Mouse (Mus musculus) hindbrain, postnatal 0 days (tissue): ENCODE data around the gene Gucd1. TPM values are rescaled to one million over a fixed set of nuclear protein-coding genes. Genes with fewer than 3 reads are reported as not detected.

ENCODE experiments used
- ATAC-seq: fragments of 200-750 bp; cut with Nextera tagmentation; 2 replicates; pipeline ENCODE4 v1.8.0; 2017; ENCODE audit warnings: mild to moderate bottlenecking, moderate TSS enrichment, moderate library complexity
- DNase-seq: peaks from one replicate; pipeline ENCODE4 v3.0.0-alpha.2; 2015; ENCODE audit warnings: low spot score
- H3K27ac ChIP-seq: fragments of 300-500 bp; sonication (generic); 2 replicates; pipeline ENCODE4 v1.5.1; 2014; ENCODE audit warnings: mild to moderate bottlenecking
- H3K27me3 ChIP-seq: fragments of 300-500 bp; sonication (generic); 2 replicates; pipeline ENCODE4 v1.6.1; 2014; ENCODE audit warnings: low read length, mixed read lengths; ENCODE audit not compliant: insufficient read depth
- H3K36me3 ChIP-seq: fragments of 300-500 bp; sonication (generic); 2 replicates; pipeline ENCODE4 v1.6.1; 2014; ENCODE audit warnings: low read length, mixed read lengths; ENCODE audit not compliant: insufficient read depth
- H3K4me1 ChIP-seq: fragments of 300-500 bp; sonication (generic); 2 replicates; pipeline ENCODE4 v1.6.1; 2014; ENCODE audit warnings: antibody characterized with exemption, low read length, mixed read lengths; ENCODE audit not compliant: insufficient read depth
- H3K4me2 ChIP-seq: fragments of 300-500 bp; sonication (generic); 2 replicates; pipeline ENCODE4 v1.6.1; 2014; ENCODE audit warnings: low read depth, mild to moderate bottlenecking, low read length, moderate library complexity, mixed read lengths
- H3K4me3 ChIP-seq: fragments of 300-500 bp; sonication (generic); 2 replicates; pipeline ENCODE4 v1.5.1; 2014; ENCODE audit warnings: low read length
- H3K9ac ChIP-seq: fragments of 300-500 bp; sonication (generic); replicated peaks from 2 replicates; pipeline ENCODE4 v1.6.1; 2014; ENCODE audit warnings: mild to moderate bottlenecking, low read length, moderate library complexity, mixed read lengths
- H3K9me3 ChIP-seq: fragments of 300-500 bp; sonication (generic); 2 replicates; pipeline ENCODE4 v1.6.1; 2016; ENCODE audit warnings: low read length, mixed read lengths
- CTCF ChIP-seq: IDR thresholded peaks from 2 replicates; pipeline ENCODE4 v1.5.1; 2016; ENCODE audit warnings: antibody characterized with exemption, control low read depth, low read depth
- WGBS: fragments of 180-500 bp; shearing (Covaris S2); extraction: QIAGEN DNeasy Blood & Tissue Kit; methylation state at CpG from one replicate; pipeline ENCODE4 v1.1.7; 2014; 5-methylcytosine and 5-hydroxymethylcytosine counted together
- polyA plus RNA-seq: library from polyadenylated mRNA; unstranded; fragments of >200 nt; fragmentation: Nextera tagmentation; extraction: Ambion mirVana; gene quantifications from 2 replicates; pipeline ENCODE4 v1.2.1, GENCODE M21; 2015
- total RNA-seq: library from RNA; depleted of rRNA; stranded (reverse); fragments of >200 nt; gene quantifications from 2 replicates; pipeline ENCODE4 v1.2.3, GENCODE M21; 2014

Gucd1 gene
- total and polyA plus RNA-seq, 2 experiments from 2014 or later, result 15.6 to 44.3 TPM

GRCm38 (mm10) chr10:75495921-75496320, 21.9 kb downstream of the Gucd1 start:
- Histone ChIP-seq H3K9ac (no peak overlapping the region), H3K9me3 (no peaks in the 10 kb centered on the region), H3K36me3 (no peaks in the 10 kb centered on the region), H3K27ac (no peak overlapping the region), H3K4me1 (no peaks in the 10 kb centered on the region), H3K4me2 (no peak overlapping the region), H3K4me3 (no peak overlapping the region), H3K27me3 (no peaks in the 10 kb centered on the region)
- ATAC-seq (no peak), DNase-seq (no peak)
- TF ChIP-seq CTCF, result no peak

- Histone ChIP-seq H3K27me3 (no peaks in the 10 kb centered on the region), H3K4me3 (no peak overlapping the region), H3K27ac (no peak overlapping the region), H3K9ac (no peak overlapping the region), H3K9me3 (no peaks in the 10 kb centered on the region), H3K4me2 (no peak overlapping the region), H3K4me1 (no peaks in the 10 kb centered on the region), H3K36me3 (no peaks in the 10 kb centered on the region)
- WGBS, result 74% methylated on average over 6 of the region's 6 CpGs
- DNase-seq (no peak), ATAC-seq (no peak)
- no peak for TF ChIP-seq CTCF
Observed at GRCm38 (mm10) chr10:75495304-75495703, 22.5 kb downstream of the Gucd1 start.

GRCm38 (mm10) chr10:75491936-75492262, 25.9 kb downstream of the Gucd1 start:
- no peak overlapping the region for H3K9ac ChIP-seq
- no peaks in the 10 kb centered on the region for H3K4me1 ChIP-seq
- 66% methylated on average over 2 of the region's 2 CpGs for WGBS
- no peak for DNase-seq
- no peak overlapping the region for H3K4me2 ChIP-seq
- H3K27ac ChIP-seq, result no peak overlapping the region
- no peaks in the 10 kb centered on the region for H3K27me3 ChIP-seq
- no peaks in the 10 kb centered on the region for H3K36me3 ChIP-seq
- TF ChIP-seq CTCF, result no peak
- ATAC-seq, result no peak
- H3K9me3 ChIP-seq, result no peaks in the 10 kb centered on the region
- no peak overlapping the region for H3K4me3 ChIP-seq

GRCm38 (mm10) chr10:75491234-75491935, 26.4 kb downstream of the Gucd1 start:
- no peak overlapping the region for H3K4me3 ChIP-seq
- WGBS, result 72% methylated on average over 3 of the region's 3 CpGs
- H3K36me3 ChIP-seq, result no peaks in the 10 kb centered on the region
- TF ChIP-seq CTCF, result no peak
- no peak for ATAC-seq
- H3K4me2 ChIP-seq, result no peak overlapping the region
- no peaks in the 10 kb centered on the region for H3K4me1 ChIP-seq
- H3K27me3 ChIP-seq, result no peaks in the 10 kb centered on the region
- no peak overlapping the region for H3K9ac ChIP-seq
- no peak overlapping the region for H3K27ac ChIP-seq
- no peaks in the 10 kb centered on the region for H3K9me3 ChIP-seq
- no peak for DNase-seq

- DNase-seq (no peak), ATAC-seq (no peak)
- Histone ChIP-seq H3K9me3 (no peaks in the 10 kb centered on the region), H3K27me3 (no peaks in the 10 kb centered on the region), H3K4me2 (no peak overlapping the region), H3K27ac (no peak overlapping the region), H3K36me3 (no peaks in the 10 kb centered on the region), H3K4me1 (no peaks in the 10 kb centered on the region), H3K9ac (no peak overlapping the region), H3K4me3 (no peak overlapping the region)
- no peak for TF ChIP-seq CTCF
- 87% methylated on average over 2 of the region's 2 CpGs for WGBS
Observed at GRCm38 (mm10) chr10:75490731-75491130, 27.0 kb downstream of the Gucd1 start.

- TF ChIP-seq CTCF, result no peak
- Histone ChIP-seq H3K9ac (no peak overlapping the region), H3K27ac (no peak overlapping the region), H3K36me3 (no peaks in the 10 kb centered on the region), H3K27me3 (no peaks in the 10 kb centered on the region), H3K4me3 (no peak overlapping the region), H3K4me1 (no peaks in the 10 kb centered on the region), H3K9me3 (no peaks in the 10 kb centered on the region), H3K4me2 (no peak overlapping the region)
- DNase-seq (no peak), ATAC-seq (no peak)
- 58% methylated on average over 2 of the region's 2 CpGs for WGBS
Observed at GRCm38 (mm10) chr10:75489522-75489921, 28.2 kb downstream of the Gucd1 start.

GRCm38 (mm10) chr10:75487131-75487530, 30.6 kb downstream of the Gucd1 start:
- Histone ChIP-seq H3K27me3 (no peaks in the 10 kb centered on the region), H3K4me3 (no peak overlapping the region), H3K9ac (no peak overlapping the region), H3K9me3 (no peaks in the 10 kb centered on the region), H3K4me1 (no peaks in the 10 kb centered on the region), H3K36me3 (no peaks in the 10 kb centered on the region), H3K4me2 (no peak overlapping the region), H3K27ac (no peak overlapping the region)
- DNase-seq (no peak), ATAC-seq (no peak)
- WGBS, result 68% methylated on average over 3 of the region's 3 CpGs
- no peak for TF ChIP-seq CTCF
